Mouse (Mus musculus) Patski (cell line): ENCODE data around the gene Ptrhd1. TPM values are rescaled to one million over a fixed set of nuclear protein-coding genes. Genes with fewer than 3 reads are reported as not detected.
"Not testable (repeated sequence)": the region's sequence is repeated elsewhere in the genome, so short reads cannot be mapped to it uniquely, and the experiment has no call there.

Experiments used
- ATAC-seq: fragments of 100-300 bp; one replicate; pipeline ENCODE4 v1.8.0; 2021
- CTCF ChIA-PET: fragments of 350-600 bp; sonication (Branson Sonifier 250); formaldehyde crosslinking; loops from one replicate; lab custom pipeline; 2022; ENCODE audit warnings: inconsistent platforms; lab: Charles Lee
- POLR2A ChIA-PET: fragments of 350-600 bp; sonication (Branson Sonifier 250); formaldehyde crosslinking; loops from one replicate; lab custom pipeline; 2022; ENCODE audit warnings: antibody characterized with exemption, inconsistent platforms; lab: Charles Lee
- DNase-seq: peaks from one replicate; pipeline ENCODE4 v3.0.0-alpha.2; 2011; ENCODE audit warnings: low read depth, low spot score
- H3K27me3 ChIP-seq: fragments of 371-371 bp; one replicate; pipeline ENCODE4 v1.5.1; 2021
- CTCF ChIP-seq: fragments of 100-300 bp; IDR thresholded peaks from one replicate; pipeline ENCODE4 v1.5.1; 2021
- in situ Hi-C: fragments of 300-500 bp; cut with MboI; formaldehyde crosslinking; loops from 3 replicates; pipeline ENCODE4 v1.11.1; 2018; ENCODE audit warnings: low pct_unique_long_range_greater_than_20kb, mixed read lengths
- polyA plus RNA-seq: library from polyadenylated mRNA; unstranded; gene quantifications from one replicate; pipeline ENCODE4 v1.2.3, GENCODE M21; 2021

Gene Ptrhd1
- polyA plus RNA-seq, 1 experiment from 2014 or later: 5.9 TPM

- DNase-seq: no peak
- no peak for TF ChIP-seq CTCF
- CTCF ChIA-PET: interaction anchor here (1.0 to 1.5 kb wide), 2 partner anchors 94 to 349 kb away, joined by 3 read pairs; no protein-coding TSS in a partner anchor
- in situ Hi-C loops: no loop called here
- POLR2A ChIA-PET: no interaction called here
- no peak for ATAC-seq
- H3K27me3 ChIP-seq: no peaks in the 10 kb centered on the region
Measured at GRCm38 (mm10) chr12:4201454-4202200, 32.2 kb upstream of the Ptrhd1 start.

GRCm38 (mm10) chr12:4202206-4202605 is 31.6 kb upstream of the Ptrhd1 start:
- POLR2A ChIA-PET: no interaction called here
- CTCF ChIA-PET: interaction anchor here (1.0 to 1.5 kb wide), 2 partner anchors 95 to 348 kb away, joined by 3 read pairs; no protein-coding TSS in a partner anchor
- in situ Hi-C loops: no loop called here
- H3K27me3 ChIP-seq: no peaks in the 10 kb centered on the region
- TF ChIP-seq CTCF: no peak
- DNase-seq (no peak), ATAC-seq (no peak)

DNA sequence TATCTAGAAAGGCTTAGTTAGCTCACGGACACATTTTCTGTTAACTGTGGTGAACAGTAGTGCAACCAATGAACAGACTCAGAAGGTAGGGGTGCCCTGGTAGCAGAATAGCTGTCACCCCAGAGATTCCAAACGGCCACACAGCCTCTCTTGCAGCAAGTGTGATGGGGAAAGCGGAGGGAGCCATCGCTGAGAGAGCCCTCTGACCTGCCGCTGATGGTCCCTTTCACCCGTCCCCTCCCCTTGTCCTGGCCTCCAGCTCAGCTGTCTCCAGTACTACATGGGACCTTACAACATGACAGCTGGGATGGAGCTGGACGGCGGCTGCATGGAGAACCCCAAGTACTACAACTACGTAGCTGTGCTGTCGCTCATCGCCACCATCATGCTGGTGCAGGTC is 27.7 kb upstream of the Ptrhd1 start:
- no peak for DNase-seq
- no peak for ATAC-seq
- CTCF ChIA-PET: interaction anchor here (4.8 kb wide), 1 partner anchor 99 kb away, joined by 31 read pairs; no protein-coding TSS in a partner anchor
- TF ChIP-seq CTCF: no peak
- POLR2A ChIA-PET: no interaction called here
- H3K27me3 ChIP-seq: no peaks in the 10 kb centered on the region
- in situ Hi-C loops: loop anchor here (5.0 kb wide), 1 partner anchor 99 kb away; no protein-coding TSS in a partner anchor

- in situ Hi-C loops: loop anchor here (5.0 kb wide), 1 partner anchor 101 kb away; no protein-coding TSS in a partner anchor
- POLR2A ChIA-PET: no interaction called here
- no peaks in the 10 kb centered on the region for H3K27me3 ChIP-seq
- CTCF ChIA-PET: interaction anchor here (0.7 to 4.8 kb wide), 7 partner anchors 9 to 116 kb away, joined by 3 to 31 read pairs (median 5); no protein-coding TSS in a partner anchor
- TF ChIP-seq CTCF: no peak
- DNase-seq: peak; percentile 17
- peak; percentile 72 for ATAC-seq
Measured at GRCm38 (mm10) chr12:4208405-4209133, 25.3 kb upstream of the Ptrhd1 start.

- in situ Hi-C loops: loop anchor here (5.0 kb wide), 1 partner anchor 102 kb away; no protein-coding TSS in a partner anchor
- ATAC-seq (no peak), DNase-seq (no peak)
- CTCF ChIA-PET: interaction anchor here (0.7 to 4.8 kb wide), 7 partner anchors 9 to 116 kb away, joined by 3 to 31 read pairs (median 5); no protein-coding TSS in a partner anchor
- no peak for TF ChIP-seq CTCF
- POLR2A ChIA-PET: no interaction called here
- no peaks in the 10 kb centered on the region for H3K27me3 ChIP-seq
Measured at GRCm38 (mm10) chr12:4209196-4209595, 24.6 kb upstream of the Ptrhd1 start.

DNA sequence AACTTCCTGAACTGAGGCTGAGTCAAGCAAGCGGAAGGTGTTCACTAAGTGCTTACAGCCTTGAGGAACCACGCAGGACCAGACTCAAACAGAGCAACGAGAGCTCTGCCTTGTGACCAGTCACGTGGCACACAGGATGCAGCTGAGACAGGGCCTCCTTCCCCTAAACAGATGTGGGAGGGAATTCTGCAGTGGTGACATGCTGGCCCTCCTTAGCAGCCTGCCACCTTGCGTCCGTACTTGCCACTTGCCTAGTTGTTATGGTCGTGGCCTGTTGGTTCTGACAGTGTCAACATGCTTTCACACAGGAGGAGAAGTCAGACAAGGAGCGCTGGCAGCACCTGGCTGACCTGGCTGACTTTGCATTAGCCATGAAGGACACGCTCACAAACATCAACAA is 22.7 kb upstream of the Ptrhd1 start:
- in situ Hi-C loops: no loop called here

GRCm38 (mm10) chr12:4212908-4213307 is 20.9 kb upstream of the Ptrhd1 start:
- no peak for ATAC-seq

More for the DNA sequence above, 22.7 kb upstream of the Ptrhd1 start:
- DNase-seq (no peak), ATAC-seq (no peak)
- no peaks in the 10 kb centered on the region for H3K27me3 ChIP-seq
- no peak for TF ChIP-seq CTCF
- CTCF ChIA-PET: interaction anchor here (1.2 to 1.4 kb wide), 2 partner anchors 13 to 104 kb away, joined by 3 to 4 read pairs; no protein-coding TSS in a partner anchor
- POLR2A ChIA-PET: no interaction called here

GRCm38 (mm10) chr12:4230156-4230555 is 3.7 kb upstream of the Ptrhd1 start:
- no peak for TF ChIP-seq CTCF
- H3K27me3 ChIP-seq: no peaks in the 10 kb centered on the region
- in situ Hi-C loops: no loop called here
- ChIA-PET POLR2A (no interaction called here), CTCF (no interaction called here)
- ATAC-seq (no peak), DNase-seq (no peak)

More at GRCm38 (mm10) chr12:4212908-4213307, 20.9 kb upstream of the Ptrhd1 start:
- ChIA-PET POLR2A (interaction anchor here (0.6 kb wide), 1 partner anchor 814 kb away, joined by 3 read pairs; no protein-coding TSS in a partner anchor), CTCF (interaction anchor here (0.8 kb wide), 1 partner anchor 106 kb away, joined by 3 read pairs; no protein-coding TSS in a partner anchor)
- no peaks in the 10 kb centered on the region for H3K27me3 ChIP-seq
- TF ChIP-seq CTCF: no peak
- no peak for DNase-seq
- in situ Hi-C loops: no loop called here

DNA sequence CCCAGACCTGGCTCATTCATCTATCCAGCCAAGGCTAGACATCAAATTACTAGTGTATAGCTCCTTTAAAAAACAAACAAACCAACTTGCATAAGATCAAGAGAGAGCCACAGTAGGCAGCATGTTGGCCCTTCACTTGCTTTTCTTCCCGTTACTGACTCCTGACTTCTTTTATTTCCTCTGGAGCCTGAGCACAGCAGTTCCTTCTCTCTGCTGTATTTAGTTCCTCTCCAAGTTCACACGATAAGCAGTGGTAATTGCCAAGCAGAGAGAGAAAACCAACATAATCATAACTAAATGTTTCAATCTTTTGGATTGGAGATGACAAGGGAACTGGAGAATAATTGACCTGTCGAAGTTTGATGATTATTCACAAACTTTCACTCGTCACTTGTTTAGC is 1.1 kb upstream of the Ptrhd1 start:
- DNase-seq: no peak
- in situ Hi-C loops: no loop called here
- TF ChIP-seq CTCF: no peak
- ATAC-seq: no peak
- no peaks in the 10 kb centered on the region for H3K27me3 ChIP-seq
- POLR2A ChIA-PET: no interaction called here
- CTCF ChIA-PET: no interaction called here

DNA sequence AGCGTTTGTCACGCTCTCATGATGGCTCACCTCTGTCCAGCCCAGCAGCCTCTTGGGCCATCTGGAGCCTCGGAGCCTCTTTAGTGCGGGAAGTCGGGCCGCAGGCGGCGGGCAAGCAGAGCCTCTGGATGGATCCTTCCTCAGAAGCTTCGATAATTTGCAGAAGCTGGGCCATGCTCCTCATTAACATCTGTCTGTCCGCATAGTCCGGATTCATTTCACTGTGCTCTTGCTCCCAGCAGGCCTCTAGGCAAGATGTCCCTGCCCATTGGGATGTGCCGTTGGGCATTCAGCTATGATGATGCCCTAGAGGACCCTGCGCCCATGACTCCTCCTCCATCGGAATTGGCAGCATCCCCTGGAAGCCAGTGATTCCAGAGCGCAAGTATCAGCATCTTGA is 3.7 kb downstream of the Ptrhd1 start:
- in situ Hi-C loops: no loop called here
- ATAC-seq (no peak), DNase-seq (no peak)
- no peak for TF ChIP-seq CTCF
- ChIA-PET POLR2A (no interaction called here), CTCF (no interaction called here)
- no peaks in the 10 kb centered on the region for H3K27me3 ChIP-seq

DNA sequence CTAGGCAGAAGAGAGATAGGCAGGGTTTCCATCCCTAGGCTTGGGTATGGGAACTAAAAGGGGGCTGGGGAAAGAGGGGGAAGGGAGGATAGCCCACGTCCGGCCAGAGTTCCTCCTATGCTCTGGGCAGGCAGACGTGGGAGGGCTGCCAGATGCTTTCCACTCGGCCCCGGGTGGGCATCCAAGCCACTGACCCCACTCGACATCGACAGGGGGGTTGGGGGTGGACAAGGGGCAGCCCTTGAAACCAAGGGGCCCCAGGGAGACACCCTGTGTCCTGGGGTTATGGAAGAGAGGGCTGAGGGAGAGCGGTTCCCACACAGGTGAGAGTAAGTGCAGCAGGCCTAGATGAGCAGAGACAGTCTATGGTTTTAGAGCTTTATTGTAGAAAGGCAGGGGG is 6.5 kb downstream of the Ptrhd1 start:
- H3K27me3 ChIP-seq, ATAC-seq, CTCF ChIA-PET, in situ Hi-C loops, POLR2A ChIA-PET, DNase-seq: not testable (repeated sequence)
